Mouse (Mus musculus) Muller cell, postnatal 12 days (primary cell): ENCODE measurements around the gene Ppa2.

Experiments
- DNase-seq: peaks from one replicate; pipeline ENCODE4 v3.0.0-alpha.2; 2015; ENCODE audit errors: inconsistent ontology term

Gene Ppa2

DNA sequence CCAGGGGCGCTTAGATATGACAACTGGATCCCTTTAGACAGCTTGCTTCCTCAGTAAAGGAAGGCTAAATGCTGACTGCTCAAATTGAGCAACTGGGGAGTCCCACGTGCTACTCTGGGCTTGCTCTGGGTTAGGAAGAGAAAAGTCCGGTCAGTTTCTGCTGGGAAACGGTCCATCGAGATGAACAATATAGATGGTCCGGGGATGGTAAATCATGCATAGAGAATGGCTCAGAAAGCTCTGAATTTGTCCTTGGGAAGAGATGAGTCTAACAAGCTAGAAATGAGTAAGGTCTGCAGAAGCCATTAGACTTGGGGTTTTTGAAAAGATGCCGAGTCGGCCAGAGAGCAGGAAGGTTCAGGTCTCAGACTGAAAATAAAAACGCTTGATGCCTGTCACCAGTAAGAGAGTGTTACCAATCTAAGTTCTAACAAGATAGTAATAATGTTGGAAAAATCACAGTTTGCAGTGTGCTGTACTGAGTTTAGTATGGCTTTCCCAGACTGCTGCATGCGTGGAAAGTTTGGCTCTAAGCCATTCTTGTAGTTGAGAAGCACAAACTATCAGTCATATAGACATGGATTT, 80.0 kb downstream of the Ppa2 start:
- no peak for DNase-seq

DNA sequence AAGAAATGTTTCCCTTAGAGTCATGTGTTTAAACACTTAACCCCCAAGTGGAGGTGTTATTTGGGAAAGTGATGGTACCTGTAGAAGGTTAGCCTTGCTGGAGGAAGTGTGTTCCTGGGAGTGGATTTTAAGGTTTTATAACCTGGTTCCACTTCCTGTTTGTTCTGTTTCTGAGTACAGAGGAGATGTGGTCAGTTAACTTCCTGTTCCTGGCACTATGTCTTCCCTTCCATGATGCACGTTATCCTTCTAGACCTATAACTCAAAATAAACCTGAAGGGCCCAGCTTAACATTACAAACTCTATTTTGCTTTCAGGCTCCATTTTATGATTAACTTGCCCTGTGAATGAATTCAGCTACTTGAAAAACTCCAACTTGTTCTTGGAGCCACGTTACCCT, 84.6 kb downstream of the Ppa2 start:
- DNase-seq = no peak

DNA sequence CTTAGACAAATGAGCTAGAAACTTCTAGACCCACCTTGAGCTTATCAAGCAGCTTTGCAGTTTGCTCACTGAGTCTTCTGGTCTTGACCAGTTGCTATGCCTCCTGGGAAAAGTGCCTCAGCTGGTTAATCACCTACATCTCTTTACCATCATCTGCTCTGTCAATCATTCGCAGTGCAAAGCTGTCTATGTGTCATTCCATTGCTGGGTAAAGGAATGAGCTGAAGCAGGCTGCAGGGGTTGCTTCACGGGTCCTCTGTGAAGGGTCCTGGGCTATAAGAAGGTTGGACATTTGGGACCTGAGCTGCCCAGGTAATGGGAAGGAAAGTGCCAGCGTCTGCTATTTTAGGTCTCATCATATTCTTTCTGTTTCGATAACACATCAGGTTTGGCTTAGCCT, 93.9 kb downstream of the Ppa2 start:
- no peak for DNase-seq

DNA sequence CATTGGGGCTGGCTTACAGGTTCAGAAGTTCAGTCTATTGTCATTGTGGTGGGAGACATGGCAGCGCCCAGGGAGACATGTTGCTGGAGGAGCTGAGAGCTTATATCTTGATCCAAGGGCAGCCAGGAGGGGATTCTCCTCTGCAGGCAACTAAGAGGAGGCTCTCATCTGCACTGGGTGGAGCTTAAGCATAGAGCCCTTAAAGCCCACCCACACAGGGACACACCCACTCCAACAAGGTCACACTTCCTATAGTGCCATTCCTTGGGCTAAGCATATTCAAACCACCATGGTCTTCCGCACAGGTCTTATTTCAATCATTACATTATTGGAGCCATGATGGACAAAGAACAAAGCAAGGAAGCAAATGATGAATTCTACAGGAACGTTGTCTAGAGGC, 95.7 kb downstream of the Ppa2 start:
- no peak for DNase-seq

DNA sequence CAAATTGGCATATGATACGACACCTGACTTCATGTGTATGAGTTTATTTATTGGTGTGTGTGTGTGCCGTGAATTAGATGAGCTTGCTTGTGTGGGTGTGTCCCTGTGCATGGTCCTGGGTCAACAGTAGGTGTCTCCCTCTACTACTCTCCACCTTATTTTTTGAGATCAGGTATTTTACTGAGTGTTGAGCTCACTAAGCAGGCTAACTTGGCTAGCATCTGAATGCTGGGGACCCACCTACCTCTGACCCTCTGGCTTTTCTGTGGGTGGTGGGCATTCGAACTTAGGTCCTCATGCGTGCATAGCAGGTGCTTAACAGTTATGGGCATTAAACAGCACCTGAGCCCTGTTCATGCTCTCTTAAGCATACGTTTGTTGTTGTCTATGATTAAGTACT, 96.3 kb downstream of the Ppa2 start:
- DNase-seq = no peak

DNA sequence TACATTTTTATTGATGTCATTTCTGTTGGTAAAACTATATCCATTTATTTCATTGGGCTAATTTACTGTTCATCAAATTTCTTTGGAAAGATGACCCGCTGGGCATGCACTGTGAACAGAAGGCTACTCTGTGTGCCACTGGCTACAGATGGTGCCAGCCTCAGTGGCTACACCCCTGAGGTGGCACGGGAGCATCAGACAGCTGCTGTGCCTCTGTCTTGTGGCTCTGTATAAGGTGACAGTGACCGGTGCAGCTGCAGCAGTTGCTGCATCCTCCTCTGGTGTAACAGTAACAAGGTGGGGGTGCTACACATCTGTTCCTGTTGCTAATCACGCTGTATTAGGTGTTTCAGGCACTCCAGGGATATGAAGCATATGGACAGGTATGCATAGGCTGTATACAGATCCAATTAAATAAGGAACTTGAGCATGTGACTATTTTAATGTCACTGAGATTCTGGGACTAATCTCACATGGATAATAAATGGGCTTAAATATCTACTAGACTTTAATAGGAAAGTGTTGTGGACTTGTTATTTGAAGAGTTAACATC, 101.3 kb downstream of the Ppa2 start:
- no peak for DNase-seq

DNA sequence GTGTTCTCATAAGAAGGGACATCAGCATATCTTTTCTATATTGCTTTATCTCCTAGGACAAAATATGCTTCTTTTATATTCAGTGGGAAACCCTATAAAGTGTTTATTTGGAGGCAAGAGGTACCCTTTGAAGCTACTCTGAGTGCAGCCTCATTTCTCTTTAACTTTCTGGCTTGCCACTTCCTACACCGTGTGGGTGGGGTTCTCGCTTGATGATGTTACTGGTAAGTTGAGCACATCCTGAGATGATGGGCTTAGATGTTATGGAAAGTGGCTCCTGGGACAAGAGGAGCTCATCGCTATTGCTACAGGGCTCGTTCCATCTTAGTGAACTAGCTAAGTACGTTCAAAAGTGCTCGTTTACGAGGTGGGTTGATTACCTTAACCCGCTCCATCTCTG, 101.9 kb downstream of the Ppa2 start:
- DNase-seq = no peak

DNA sequence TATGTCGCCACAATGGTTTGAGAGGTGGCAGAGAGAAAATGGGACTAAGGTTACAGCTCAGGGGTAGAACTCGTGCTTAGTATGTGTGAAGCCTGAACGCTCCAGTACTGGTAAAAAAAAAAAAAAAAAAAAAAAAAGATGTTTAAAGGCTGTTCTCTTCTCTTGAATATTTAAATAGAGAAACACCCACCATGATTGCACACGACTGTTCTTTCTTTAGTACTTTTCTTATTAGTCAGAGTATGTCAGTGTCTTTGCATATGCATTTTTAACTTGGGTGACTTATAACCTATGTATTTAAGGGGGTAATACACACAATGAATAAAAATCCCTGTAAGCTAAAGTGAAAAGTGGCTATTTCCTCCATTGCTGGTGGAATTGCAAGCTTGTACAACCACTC, 104.8 kb downstream of the Ppa2 start:
- no peak for DNase-seq

DNA sequence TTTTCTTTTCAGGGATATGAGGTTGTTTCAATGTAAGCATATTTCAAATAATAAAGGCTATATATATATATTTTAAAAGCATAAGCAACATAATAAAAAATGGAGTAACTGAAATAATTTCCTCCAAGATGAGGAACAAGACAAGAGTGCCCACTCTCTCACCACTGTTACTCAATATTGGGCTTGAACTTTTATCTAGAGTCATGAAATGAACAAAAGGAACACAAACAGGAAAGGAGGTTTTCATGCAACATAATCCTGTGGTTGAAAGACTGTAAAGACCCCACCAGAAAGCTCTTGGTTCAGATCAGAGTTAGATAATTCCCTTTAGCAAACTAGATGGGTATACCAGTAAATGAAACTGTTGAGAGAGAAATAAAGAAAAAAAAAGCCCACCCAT, 113.2 kb downstream of the Ppa2 start:
- no peak for DNase-seq
